Mouse (Mus musculus): ENCODE measurements around the gene Zeb2. TPM values are rescaled to one million over a fixed set of nuclear protein-coding genes. Genes with fewer than 3 reads are reported as not detected.

Gene Zeb2
- polyA plus RNA-seq, 1 experiment from 2014 or later: 14.4 TPM

GRCm38 (mm10) chr2:45068792-45069550 lies 48.2 kb downstream of the Zeb2 start:
- TF ChIP-seq EP300 (optimal IDR thresholded peaks at IDR 0.05) (no peak), CTCF (IDR thresholded peaks at IDR 0.05; ENCODE audit: low read depth) (no peak)
- H3K36me3 ChIP-seq (ENCODE audit: control insufficient read depth, insufficient read depth, low read length): no peaks in the 10 kb centered on the region
- no peak overlapping the region for H3K4me3 ChIP-seq (ENCODE audit: low read depth, low read length)
- no peaks in the 10 kb centered on the region for H3K9me3 ChIP-seq (ENCODE audit: control insufficient read depth, low read length)
- no peak overlapping the region for H3K4me2 ChIP-seq (replicated peaks; ENCODE audit: low read depth)
- no peak for DNase-seq (ENCODE audit: low spot score)
- no peak for ATAC-seq (ENCODE audit: low FRiP score, low TSS enrichment)
- no peak overlapping the region for H3K9ac ChIP-seq (ENCODE audit: low read length)
- H3K4me1 ChIP-seq (replicated peaks; ENCODE audit: control insufficient read depth, insufficient read depth): no peaks in the 10 kb centered on the region
- H3K27ac ChIP-seq (replicated peaks): no peak overlapping the region
- 84% methylated on average over 7 of the region's 7 CpGs for WGBS
- no peaks in the 10 kb centered on the region for H3K27me3 ChIP-seq (ENCODE audit: control insufficient read depth, insufficient read depth, low read length)

- Histone ChIP-seq H3K4me1 (replicated peaks; ENCODE audit: control insufficient read depth, insufficient read depth) (no peaks in the 10 kb centered on the region), H3K4me3 (ENCODE audit: low read depth, low read length) (no peak overlapping the region), H3K9me3 (ENCODE audit: control insufficient read depth, low read length) (no peaks in the 10 kb centered on the region), H3K36me3 (ENCODE audit: control insufficient read depth, insufficient read depth, low read length) (no peaks in the 10 kb centered on the region), H3K27me3 (ENCODE audit: control insufficient read depth, insufficient read depth, low read length) (no peaks in the 10 kb centered on the region), H3K9ac (ENCODE audit: low read length) (no peak overlapping the region), H3K27ac (replicated peaks) (no peak overlapping the region), H3K4me2 (replicated peaks; ENCODE audit: low read depth) (no peak overlapping the region)
- no peak for TF ChIP-seq CTCF (IDR thresholded peaks at IDR 0.05; ENCODE audit: low read depth)
- no peak for TF ChIP-seq EP300 (optimal IDR thresholded peaks at IDR 0.05)
- WGBS: 39% methylated on average over 5 of the region's 5 CpGs
- DNase-seq (ENCODE audit: low spot score) (no peak), ATAC-seq (ENCODE audit: low FRiP score, low TSS enrichment) (no peak)
Observed at GRCm38 (mm10) chr2:45067116-45067515, 50.1 kb downstream of the Zeb2 start.

- no peaks in the 10 kb centered on the region for H3K4me1 ChIP-seq (replicated peaks; ENCODE audit: control insufficient read depth, insufficient read depth)
- no peak overlapping the region for H3K27ac ChIP-seq (replicated peaks)
- ATAC-seq (ENCODE audit: low FRiP score, low TSS enrichment) (no peak), DNase-seq (ENCODE audit: low spot score) (no peak)
- TF ChIP-seq CTCF (IDR thresholded peaks at IDR 0.05; ENCODE audit: low read depth): no peak
- TF ChIP-seq EP300 (optimal IDR thresholded peaks at IDR 0.05): no peak
- H3K4me3 ChIP-seq (ENCODE audit: low read depth, low read length): no peak overlapping the region
- 52% methylated on average over 7 of the region's 7 CpGs for WGBS
- H3K27me3 ChIP-seq (ENCODE audit: control insufficient read depth, insufficient read depth, low read length): no peaks in the 10 kb centered on the region
- no peaks in the 10 kb centered on the region for H3K36me3 ChIP-seq (ENCODE audit: control insufficient read depth, insufficient read depth, low read length)
- no peak overlapping the region for H3K4me2 ChIP-seq (replicated peaks; ENCODE audit: low read depth)
- H3K9me3 ChIP-seq (ENCODE audit: control insufficient read depth, low read length): no peaks in the 10 kb centered on the region
- H3K9ac ChIP-seq (ENCODE audit: low read length): no peak overlapping the region
Observed at GRCm38 (mm10) chr2:45063300-45063890, 53.8 kb downstream of the Zeb2 start.

GRCm38 (mm10) chr2:45062136-45062535 lies 55.1 kb downstream of the Zeb2 start:
- Histone ChIP-seq H3K36me3 (ENCODE audit: control insufficient read depth, insufficient read depth, low read length) (no peaks in the 10 kb centered on the region), H3K27ac (replicated peaks) (no peak overlapping the region), H3K9me3 (ENCODE audit: control insufficient read depth, low read length) (no peaks in the 10 kb centered on the region), H3K4me1 (replicated peaks; ENCODE audit: control insufficient read depth, insufficient read depth) (no peaks in the 10 kb centered on the region), H3K4me3 (ENCODE audit: low read depth, low read length) (no peak overlapping the region), H3K4me2 (replicated peaks; ENCODE audit: low read depth) (no peak overlapping the region), H3K27me3 (ENCODE audit: control insufficient read depth, insufficient read depth, low read length) (no peaks in the 10 kb centered on the region), H3K9ac (ENCODE audit: low read length) (no peak overlapping the region)
- DNase-seq (ENCODE audit: low spot score) (no peak), ATAC-seq (ENCODE audit: low FRiP score, low TSS enrichment) (no peak)
- TF ChIP-seq EP300 (optimal IDR thresholded peaks at IDR 0.05) (no peak), CTCF (IDR thresholded peaks at IDR 0.05; ENCODE audit: low read depth) (no peak)
- WGBS: 64% methylated on average over 6 of the region's 6 CpGs

- DNase-seq (ENCODE audit: low spot score): no peak
- H3K4me1 ChIP-seq (replicated peaks; ENCODE audit: control insufficient read depth, insufficient read depth): no peaks in the 10 kb centered on the region
- no peak for ATAC-seq (ENCODE audit: low FRiP score, low TSS enrichment)
- no peak for TF ChIP-seq CTCF (IDR thresholded peaks at IDR 0.05; ENCODE audit: low read depth)
- TF ChIP-seq EP300 (optimal IDR thresholded peaks at IDR 0.05): no peak
- H3K36me3 ChIP-seq (ENCODE audit: control insufficient read depth, insufficient read depth, low read length): no peaks in the 10 kb centered on the region
- H3K9me3 ChIP-seq (ENCODE audit: control insufficient read depth, low read length): no peaks in the 10 kb centered on the region
- no peaks in the 10 kb centered on the region for H3K27me3 ChIP-seq (ENCODE audit: control insufficient read depth, insufficient read depth, low read length)
- H3K27ac ChIP-seq (replicated peaks): no peak overlapping the region
- no peak overlapping the region for H3K4me2 ChIP-seq (replicated peaks; ENCODE audit: low read depth)
- WGBS: 39% methylated on average over 4 of the region's 4 CpGs
- H3K9ac ChIP-seq (ENCODE audit: low read length): no peak overlapping the region
- H3K4me3 ChIP-seq (ENCODE audit: low read depth, low read length): no peak overlapping the region
Observed at GRCm38 (mm10) chr2:45060768-45061167, 56.4 kb downstream of the Zeb2 start.

GRCm38 (mm10) chr2:45060202-45060601 lies 57.0 kb downstream of the Zeb2 start:
- Histone ChIP-seq H3K9me3 (ENCODE audit: control insufficient read depth, low read length) (no peaks in the 10 kb centered on the region), H3K4me2 (replicated peaks; ENCODE audit: low read depth) (no peak overlapping the region), H3K36me3 (ENCODE audit: control insufficient read depth, insufficient read depth, low read length) (no peaks in the 10 kb centered on the region), H3K9ac (ENCODE audit: low read length) (no peak overlapping the region), H3K4me3 (ENCODE audit: low read depth, low read length) (no peak overlapping the region), H3K27me3 (ENCODE audit: control insufficient read depth, insufficient read depth, low read length) (no peaks in the 10 kb centered on the region), H3K27ac (replicated peaks) (no peak overlapping the region), H3K4me1 (replicated peaks; ENCODE audit: control insufficient read depth, insufficient read depth) (no peaks in the 10 kb centered on the region)
- no peak for DNase-seq (ENCODE audit: low spot score)
- ATAC-seq (ENCODE audit: low FRiP score, low TSS enrichment): no peak
- WGBS: 82% methylated on average over 9 of the region's 9 CpGs
- TF ChIP-seq EP300 (optimal IDR thresholded peaks at IDR 0.05): no peak
- no peak for TF ChIP-seq CTCF (IDR thresholded peaks at IDR 0.05; ENCODE audit: low read depth)

Measured in stomach, postnatal 0 days (tissue).